ENCODE assay signal across 19 mouse cellular contexts in genomic region chr2:159734576-159734975, GRCm38 (mm10).
DNase-seq lines count a peak whose midpoint lies in the region; TF ChIP-seq lines count a peak whose summit lies in the region.
"Had no signal": no experiment of that assay in that cellular context is flagged by ENCODE, and none has a peak within 500 bp of the region (broad histone marks: within the 10 kb centered on the region; RNA-seq: fewer than 3 reads in every experiment).

No protein-coding gene starts in this region.

- H3K36me3 ChIP-seq in kidney, adult 2 months (ENCODE audit: control insufficient read depth, insufficient read depth, low read length) = no peaks in the 10 kb centered on the region
- H3K36me3 ChIP-seq: embryonic facial prominence, embryonic 10.5 days; embryonic facial prominence, embryonic 12.5 days; forebrain, embryonic 15.5 days had no signal

- DNase-seq in adrenal gland, postnatal 14 days = peak; percentile 17
- no peak for DNase-seq in adrenal gland, adult 18-20 months (ENCODE audit: low spot score in 2 of 2)
- DNase-seq in kidney, adult 2 months = peak; percentile 38
- no peak for DNase-seq in kidney, adult 8-10 months
- peak; percentile 22 to 30 for DNase-seq in kidney, postnatal 36 days
- DNase-seq in kidney, postnatal 4 days = no peak
- peak; percentile 95 for DNase-seq in adipocyte (ENCODE audit: low spot score)
- DNase-seq in left cerebral cortex, adult 18-20 months (ENCODE audit: low spot score in 2 of 2) = no peak
- DNase-seq: adrenal gland, adult 2 months; cerebellum, adult 11-12 months; cerebellum, adult 2 months; cerebellum, adult 9-10 months; cerebellum, postnatal 10 days; cerebellum, postnatal 25 days; forebrain, postnatal 0 days had no signal

- H3K27me3 ChIP-seq in kidney, adult 2 months (replicated peaks; ENCODE audit: control insufficient read depth, insufficient read depth, low read length) = no peaks in the 10 kb centered on the region
- H3K27me3 ChIP-seq: embryonic facial prominence, embryonic 12.5 days; forebrain, embryonic 13.5 days; forebrain, embryonic 15.5 days had no signal

- TF ChIP-seq CTCF in kidney, adult 2 months (conservative IDR thresholded peaks at IDR 0.05; ENCODE audit: insufficient read depth, insufficient read length, low read depth, low read length) = no peak

- WGBS in kidney, adult 2 months = 35% methylated on average over 5 of the region's 5 CpGs

- no peak overlapping the region for H3K27ac ChIP-seq in kidney, adult 2 months (ENCODE audit: insufficient read depth, low read depth, low read length)
- H3K27ac ChIP-seq: embryonic facial prominence, embryonic 10.5 days; embryonic facial prominence, embryonic 12.5 days; forebrain, embryonic 13.5 days; forebrain, embryonic 15.5 days had no signal

- no peak overlapping the region for H3K4me3 ChIP-seq in kidney, adult 2 months (ENCODE audit: insufficient read depth, low read depth, low read length)
- H3K4me3 ChIP-seq: embryonic facial prominence, embryonic 10.5 days; embryonic facial prominence, embryonic 12.5 days; forebrain, embryonic 13.5 days; forebrain, embryonic 15.5 days had no signal

- no peak for TF ChIP-seq POLR2A in kidney, adult 2 months (IDR thresholded peaks at IDR 0.05; ENCODE audit: low read depth, low read length)

- no peaks in the 10 kb centered on the region for H3K4me1 ChIP-seq in kidney, adult 2 months (ENCODE audit: control insufficient read depth, insufficient read depth, low read length)
- H3K4me1 ChIP-seq: embryonic facial prominence, embryonic 12.5 days; forebrain, embryonic 13.5 days had no signal

Comparison
In these comparisons a context has a peak if more than half of its experiments do, and no peak if none do; other contexts are left out.
1. DNase-seq: peak in adrenal gland, postnatal 14 days (single experiment), kidney, adult 2 months (single experiment), kidney, postnatal 36 days (2 of 2) and adipocyte (single experiment); none in adrenal gland, adult 18-20 months (0 of 2), kidney, adult 8-10 months (0 of 2), kidney, postnatal 4 days (0 of 2) and left cerebral cortex, adult 18-20 months (0 of 2).